Mouse (Mus musculus): ENCODE data around the gene Rac1. TPM values are rescaled to one million over a fixed set of nuclear protein-coding genes. Genes with fewer than 3 reads are reported as not detected.
"Not testable (repeated sequence)": the region's sequence is repeated elsewhere in the genome, so short reads cannot be mapped to it uniquely, and the experiment has no call there.

The Rac1 gene
- total RNA-seq, 4 experiments from 2014 or later: 211 to 247 (median 228) TPM

GRCm38 (mm10) chr5:143526698-143527331 is 1.0 kb downstream of the Rac1 start:
- DNase-seq (ENCODE audit: low spot score in 2 of 2): no peak

DNA sequence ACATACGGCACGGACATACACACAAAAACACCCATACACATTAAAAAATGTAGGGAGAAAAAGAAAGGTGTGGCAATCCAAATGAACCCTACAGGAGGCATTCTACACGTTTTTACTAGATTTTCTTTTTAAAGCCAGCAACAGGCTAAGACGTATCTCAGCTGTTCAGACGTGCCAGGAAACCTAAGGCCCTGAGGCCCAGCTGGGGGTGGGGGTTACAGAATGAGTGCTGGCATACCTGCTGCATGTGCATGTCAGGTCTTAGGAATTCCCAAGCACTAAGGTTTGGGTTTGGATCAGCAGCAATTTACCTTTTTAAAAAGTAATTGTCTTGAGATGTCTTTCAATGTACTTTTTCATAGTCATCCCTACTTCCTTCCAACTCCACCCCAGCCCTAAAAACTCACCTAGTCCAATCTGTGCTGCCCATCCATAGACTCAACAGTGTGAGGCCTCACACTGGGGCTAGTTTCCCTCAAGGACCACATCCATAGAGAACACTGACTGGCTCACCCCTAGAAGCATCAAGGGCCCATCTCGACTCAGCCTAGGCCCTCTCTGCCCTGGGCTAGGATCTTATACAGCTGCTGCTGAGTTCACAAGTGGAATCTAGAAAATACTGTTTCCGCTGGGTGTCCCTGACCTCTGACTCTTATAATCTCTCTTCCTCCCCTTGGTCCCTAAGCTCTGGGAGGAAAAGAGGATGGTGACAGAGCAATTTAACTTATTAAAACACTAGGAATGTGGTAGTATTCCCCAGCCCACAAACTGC is 2.2 kb downstream of the Rac1 start:
- no peak for DNase-seq (ENCODE audit: low spot score in 2 of 2)

DNA sequence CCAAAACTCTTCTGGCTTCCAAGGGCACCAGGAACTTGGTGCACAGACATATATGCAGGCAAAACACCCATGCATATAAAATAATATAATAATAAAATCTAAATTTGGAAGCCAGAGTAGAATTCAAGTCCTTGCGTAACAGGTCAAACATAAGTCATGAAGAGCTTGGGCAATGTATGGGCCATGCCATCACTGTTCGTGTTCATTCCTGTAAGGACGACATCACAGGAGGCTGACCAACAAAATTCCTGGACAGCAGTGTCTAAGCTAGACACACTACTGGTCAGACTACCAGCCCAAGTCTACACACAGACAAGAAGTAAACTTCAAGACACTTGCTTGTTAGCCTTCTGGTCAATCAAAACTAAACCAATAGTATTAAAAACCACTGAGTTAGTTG is 5.0 kb downstream of the Rac1 start:
- no peak for DNase-seq (ENCODE audit: low spot score in 2 of 2)

DNA sequence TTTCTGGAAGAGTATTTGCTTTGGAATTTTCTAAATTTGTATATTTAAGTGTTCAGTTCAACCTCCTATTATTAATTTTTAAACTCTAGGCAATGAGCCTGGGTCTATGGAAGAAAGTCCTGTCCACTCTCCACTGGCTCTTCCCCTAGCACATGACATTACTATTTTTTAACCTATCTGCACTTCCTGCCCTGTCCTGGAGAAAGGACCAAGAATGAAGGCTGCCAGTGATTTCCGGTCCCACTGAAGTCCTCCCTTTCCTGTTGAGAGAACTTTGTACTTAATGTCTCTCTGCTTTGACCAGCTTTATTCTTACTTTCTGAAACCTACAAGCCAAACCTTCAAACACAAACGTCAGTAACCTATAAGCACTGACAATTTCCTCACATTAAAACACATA is 7.4 kb downstream of the Rac1 start:
- no peak for DNase-seq (ENCODE audit: low spot score in 2 of 2)

DNA sequence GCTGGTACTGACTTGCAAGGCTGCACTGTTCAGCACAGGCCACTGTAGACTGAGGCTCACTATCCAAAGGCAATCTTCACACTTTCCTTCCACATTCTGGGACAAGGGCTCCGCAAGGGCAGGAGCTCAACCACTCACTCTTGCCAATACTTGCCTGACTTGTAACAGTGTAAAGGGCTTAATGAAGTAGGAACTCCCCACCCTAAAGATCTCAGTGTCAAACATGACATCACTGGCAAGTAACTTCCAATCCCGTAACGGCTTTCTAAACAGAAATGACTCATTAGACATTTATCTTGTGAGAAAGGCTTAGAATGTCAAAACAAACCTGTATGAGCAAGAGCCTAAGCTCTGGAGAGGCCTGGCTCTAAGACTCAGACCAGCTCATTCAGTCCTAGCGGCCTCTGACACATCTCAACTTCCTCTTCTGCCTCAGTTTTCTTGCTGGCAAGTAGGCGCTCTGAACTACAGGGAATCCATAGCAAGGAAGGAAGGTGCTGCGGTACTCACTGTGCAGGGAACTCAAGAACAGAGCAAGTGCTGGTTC is 9.7 kb downstream of the Rac1 start:
- no peak for DNase-seq (ENCODE audit: low spot score in 2 of 2)

- no peak for DNase-seq (ENCODE audit: low spot score in 2 of 2)
These were observed 10.4 kb downstream of the Rac1 start for GRCm38 (mm10) chr5:143517436-143517835.

GRCm38 (mm10) chr5:143517005-143517404 is 10.8 kb downstream of the Rac1 start:
- DNase-seq (ENCODE audit: low spot score in 2 of 2): no peak

- no peak for DNase-seq (ENCODE audit: low spot score in 2 of 2)
These were observed 13.0 kb downstream of the Rac1 start for GRCm38 (mm10) chr5:143514878-143515277.

DNA sequence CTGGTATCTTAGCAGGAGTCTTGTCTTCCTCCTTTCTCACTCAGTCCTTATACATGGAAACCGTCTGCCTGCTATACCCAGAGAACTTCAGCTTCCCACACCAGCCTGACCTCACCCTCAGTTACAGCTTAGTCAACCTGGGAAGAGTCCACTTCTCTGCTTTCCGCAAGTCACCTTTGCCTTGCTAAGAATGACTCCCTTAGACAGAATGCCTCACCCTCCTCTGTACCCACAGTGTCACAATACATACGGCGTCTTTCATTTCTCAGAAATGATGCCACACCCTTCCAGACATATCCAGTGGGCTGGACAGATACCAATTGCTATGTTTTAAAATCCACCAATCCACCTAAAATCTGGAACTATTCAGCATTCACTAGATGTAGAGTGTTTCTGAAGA is 15.5 kb downstream of the Rac1 start:
- no peak for DNase-seq (ENCODE audit: low spot score in 2 of 2)

GRCm38 (mm10) chr5:143511577-143511976 is 16.3 kb downstream of the Rac1 start:
- DNase-seq (ENCODE audit: low spot score in 2 of 2): no peak

GRCm38 (mm10) chr5:143509737-143510136 is 18.1 kb downstream of the Rac1 start:
- no peak for DNase-seq (ENCODE audit: low spot score in 2 of 2)

GRCm38 (mm10) chr5:143509294-143509693 is 18.5 kb downstream of the Rac1 start:
- no peak for DNase-seq (ENCODE audit: low spot score in 2 of 2)

DNA sequence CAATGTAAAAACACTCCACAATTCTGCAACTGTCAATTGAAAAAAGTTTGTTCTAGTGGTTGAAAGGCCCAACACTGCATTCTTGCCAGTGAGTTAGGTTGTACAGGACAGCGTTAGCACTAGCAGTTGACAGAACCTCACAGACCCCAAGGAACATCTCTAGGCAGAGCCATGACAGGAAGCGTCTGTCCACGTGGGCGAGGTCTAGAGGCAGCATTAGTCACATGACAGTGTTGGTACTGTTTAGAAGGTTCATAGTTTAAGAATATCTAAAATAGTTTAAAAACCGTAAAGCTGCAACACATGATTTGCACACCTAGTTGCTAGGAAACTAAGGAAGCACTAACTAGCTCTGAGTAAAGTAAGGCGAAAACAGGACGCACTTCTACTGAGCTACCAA is 22.3 kb downstream of the Rac1 start:
- DNase-seq (ENCODE audit: low spot score in 2 of 2): no peak

DNA sequence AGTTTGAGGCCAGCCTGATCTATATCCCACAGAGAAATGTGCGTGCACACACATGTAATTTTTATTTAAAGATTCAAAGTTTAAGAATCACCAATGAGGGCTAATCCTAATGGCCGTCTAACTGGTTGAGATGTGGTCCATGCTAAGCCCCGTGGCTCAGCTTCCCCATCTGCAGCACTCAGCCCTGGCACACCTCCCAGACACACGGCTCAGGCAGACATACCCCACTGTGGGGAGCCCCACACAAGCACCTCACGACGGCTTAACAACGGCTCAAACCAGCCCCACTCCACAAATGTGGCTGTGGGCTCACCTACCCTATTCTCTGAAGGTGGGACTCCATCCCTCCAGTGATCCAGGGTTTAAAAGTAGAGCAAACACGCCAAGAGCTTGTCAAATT is 22.8 kb downstream of the Rac1 start:
- DNase-seq (ENCODE audit: low spot score in 2 of 2): no peak

DNA sequence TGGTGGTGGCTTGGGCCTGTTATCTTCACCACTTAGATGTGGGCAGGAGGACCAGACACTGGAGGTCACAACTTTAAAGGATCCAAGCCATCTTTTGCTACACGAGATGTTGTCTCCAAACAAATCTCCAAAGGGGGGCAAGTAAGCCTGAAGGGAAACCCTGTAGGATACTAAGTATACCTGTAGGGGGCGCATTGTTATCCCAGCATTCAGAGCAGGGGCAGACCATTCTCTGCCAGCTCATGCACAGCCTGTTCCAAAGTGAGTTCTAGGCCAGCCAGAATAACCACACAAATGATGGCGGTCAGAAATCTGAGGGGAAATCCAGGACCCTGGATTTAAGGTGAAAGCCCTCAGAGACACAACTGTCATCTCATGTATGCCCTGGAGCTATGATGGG is 23.4 kb downstream of the Rac1 start:
- no peak for DNase-seq (ENCODE audit: low spot score in 2 of 2)

DNA sequence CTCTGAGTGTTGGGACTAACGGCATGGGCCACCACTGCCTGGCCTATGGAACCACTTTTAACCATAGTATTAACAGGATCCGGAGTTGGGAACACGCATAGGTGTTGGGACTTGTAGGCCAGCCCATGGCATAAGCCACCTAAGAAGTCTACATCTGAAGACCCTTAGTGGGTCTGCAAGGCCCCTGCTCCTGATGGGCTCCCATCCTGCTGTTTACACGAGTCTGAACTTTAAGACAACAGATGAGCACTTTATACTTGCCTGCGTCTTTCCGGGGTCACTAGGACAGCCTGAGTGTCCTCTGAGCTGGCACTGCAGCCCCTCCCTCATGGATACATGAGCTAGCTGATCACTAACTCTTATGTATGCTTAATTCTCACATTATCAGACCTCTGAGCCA is 24.1 kb downstream of the Rac1 start:
- no peak for DNase-seq (ENCODE audit: low spot score in 2 of 2)

GRCm38 (mm10) chr5:143502899-143503557 is 24.8 kb downstream of the Rac1 start:
- DNase-seq (ENCODE audit: low spot score in 2 of 2): no peak

DNA sequence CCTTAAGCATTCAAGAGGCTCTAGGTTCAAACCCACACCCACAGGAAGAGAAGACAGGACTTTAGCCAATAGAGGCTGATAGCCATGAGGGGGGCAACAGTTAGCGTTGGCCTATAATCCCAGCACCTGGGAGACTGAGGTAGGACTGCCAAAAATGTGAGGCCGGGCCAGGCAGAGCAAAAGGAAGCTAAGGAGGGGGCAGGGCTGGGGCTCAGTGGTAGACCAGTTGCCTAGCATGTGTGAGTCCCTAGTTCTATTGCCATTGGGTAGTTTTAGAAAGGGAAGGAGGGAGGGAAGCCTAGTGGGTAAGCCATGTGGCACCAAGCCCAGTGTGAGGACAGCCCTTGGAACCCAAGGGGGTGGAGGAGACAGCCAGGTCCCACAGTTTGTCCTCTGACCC is 26.2 kb downstream of the Rac1 start:
- DNase-seq (ENCODE audit: low spot score in 2 of 2): no peak

GRCm38 (mm10) chr5:143501140-143501539 is 26.7 kb downstream of the Rac1 start:
- DNase-seq (ENCODE audit: low spot score in 2 of 2): no peak

DNA sequence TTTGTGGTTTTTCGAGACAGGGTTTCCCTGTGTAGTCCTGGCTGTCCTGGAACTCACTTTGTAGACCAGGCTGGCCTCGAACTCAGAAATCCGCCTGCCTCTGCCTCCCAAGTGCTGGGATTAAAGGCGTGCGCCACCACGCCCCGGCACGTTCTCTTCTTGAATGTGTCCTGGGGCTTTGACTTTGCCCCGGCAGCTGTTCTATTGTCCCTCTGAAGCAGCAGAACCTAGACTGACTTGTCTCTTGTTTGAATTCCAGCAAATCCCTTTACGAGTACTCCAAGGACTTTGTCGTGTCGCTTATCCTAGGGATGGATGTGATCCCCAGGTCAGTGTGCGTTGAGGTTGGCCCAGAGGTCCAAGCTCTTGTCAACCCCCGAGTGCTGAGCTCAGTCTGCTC is 27.1 kb downstream of the Rac1 start:
- DNase-seq (ENCODE audit: low spot score in 2 of 2): not testable (repeated sequence)

GRCm38 (mm10) chr5:143499686-143500085 is 28.1 kb downstream of the Rac1 start:
- no peak for DNase-seq (ENCODE audit: low spot score in 2 of 2)

DNA sequence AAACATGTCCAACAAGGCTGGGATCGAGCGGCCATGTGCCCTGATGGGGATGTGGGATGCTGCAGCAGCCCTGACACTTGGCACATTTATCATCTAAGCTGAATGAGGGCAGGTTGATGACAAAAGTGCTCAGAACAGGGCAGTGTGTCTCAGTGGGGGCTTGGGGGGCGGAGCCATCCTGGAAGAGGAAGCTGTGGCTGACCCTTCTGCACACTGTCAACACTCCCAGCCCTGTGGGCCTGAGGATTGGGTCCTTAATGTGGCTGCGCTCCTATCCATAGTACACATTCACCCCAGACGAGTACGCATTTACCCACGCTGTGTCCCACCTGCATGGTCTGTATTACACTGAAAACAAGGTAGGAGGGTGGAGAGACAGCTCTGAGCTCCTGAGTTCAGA is 28.6 kb downstream of the Rac1 start:
- no peak for DNase-seq (ENCODE audit: low spot score in 2 of 2)
